Mouse (Mus musculus) kidney, postnatal 36 days (tissue): ENCODE measurements around the gene Jph3.

Experiments used
- DNase-seq, 2 experiments: peaks; one replicate each; pipeline ENCODE4 v3.0.0; 2021 to 2022; ENCODE audit warnings: mixed read lengths in 2 of 2

The Jph3 gene

DNA sequence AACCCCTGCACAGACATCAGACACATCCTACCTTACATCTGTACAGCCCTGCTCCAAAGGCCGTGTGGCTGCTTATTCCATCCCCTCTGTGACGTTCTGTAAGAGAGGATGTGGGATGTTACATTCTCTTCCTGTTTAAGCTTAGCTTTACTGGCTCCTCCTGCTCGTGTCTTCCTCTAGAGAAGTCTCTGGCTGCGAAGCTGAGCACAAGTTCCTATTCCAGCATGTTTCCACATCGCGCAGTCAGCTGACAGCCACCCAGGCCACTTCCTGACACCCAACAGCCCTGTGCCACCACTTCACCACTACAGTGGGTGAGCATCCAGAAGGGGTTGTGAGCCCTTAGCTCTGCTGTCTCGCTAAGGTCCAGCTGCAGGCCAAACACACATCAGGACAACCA lies 62.7 kb downstream of the Jph3 start:
- DNase-seq = peak in 1 of 2 experiments; percentile 12

DNA sequence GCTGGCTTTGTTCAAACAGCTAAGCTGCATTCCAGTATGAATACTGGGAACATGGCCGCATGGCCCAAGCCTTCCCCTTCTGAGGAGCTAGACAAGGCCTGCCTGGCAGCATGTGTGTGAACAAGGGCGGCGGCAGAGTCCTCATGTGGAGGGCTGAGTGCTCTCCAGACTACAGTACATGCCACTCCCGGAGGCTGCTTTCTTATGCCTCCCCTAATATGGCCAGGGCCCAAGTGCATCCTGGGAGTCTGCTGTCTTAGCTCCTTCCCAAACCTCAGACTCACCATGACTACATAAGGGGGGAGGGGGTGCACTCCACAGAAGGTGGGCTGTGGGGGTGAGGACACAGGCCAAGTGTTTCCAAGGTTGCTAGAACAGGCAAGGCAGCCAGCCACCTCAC lies 63.2 kb downstream of the Jph3 start:
- no peak for DNase-seq

DNA sequence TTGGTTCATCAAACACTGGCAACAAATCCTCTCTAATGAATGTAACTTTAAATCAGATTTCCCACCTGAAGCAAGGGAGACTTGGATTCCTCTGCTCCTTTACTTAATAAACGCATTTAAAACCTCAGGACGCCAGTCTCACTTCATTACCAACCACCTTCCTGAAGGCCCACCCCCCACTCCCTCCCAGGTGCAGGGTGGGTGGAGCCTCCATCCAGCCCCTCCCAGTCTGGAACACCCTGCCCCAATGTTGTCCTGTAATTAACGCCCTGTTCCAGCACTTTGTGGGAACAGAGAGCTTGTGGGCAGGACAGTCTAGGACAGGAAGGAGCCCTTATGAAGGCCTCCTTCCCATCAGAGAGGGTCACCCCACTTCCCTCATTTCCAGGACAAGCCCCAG lies 64.7 kb downstream of the Jph3 start:
- no peak for DNase-seq

DNA sequence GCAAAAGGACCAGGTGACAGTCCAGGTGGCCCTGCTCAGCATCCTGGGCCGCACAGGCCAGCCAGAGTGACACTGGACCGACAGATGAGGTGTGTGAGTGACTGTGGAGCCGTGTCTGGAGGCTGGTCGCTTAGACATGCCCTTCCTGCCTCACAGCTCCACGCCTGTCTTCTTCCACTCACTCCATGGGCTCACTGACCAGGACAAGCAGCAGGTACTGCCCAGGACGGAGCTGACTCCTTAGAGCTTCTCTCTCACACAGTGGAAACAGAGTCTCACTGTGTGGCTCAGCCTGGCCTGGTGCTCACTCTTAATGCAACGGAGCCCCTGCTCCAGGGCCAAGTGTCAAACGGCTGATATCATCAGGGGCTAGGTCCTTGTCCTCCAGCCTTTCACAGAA lies 66.0 kb downstream of the Jph3 start:
- no peak for DNase-seq

DNA sequence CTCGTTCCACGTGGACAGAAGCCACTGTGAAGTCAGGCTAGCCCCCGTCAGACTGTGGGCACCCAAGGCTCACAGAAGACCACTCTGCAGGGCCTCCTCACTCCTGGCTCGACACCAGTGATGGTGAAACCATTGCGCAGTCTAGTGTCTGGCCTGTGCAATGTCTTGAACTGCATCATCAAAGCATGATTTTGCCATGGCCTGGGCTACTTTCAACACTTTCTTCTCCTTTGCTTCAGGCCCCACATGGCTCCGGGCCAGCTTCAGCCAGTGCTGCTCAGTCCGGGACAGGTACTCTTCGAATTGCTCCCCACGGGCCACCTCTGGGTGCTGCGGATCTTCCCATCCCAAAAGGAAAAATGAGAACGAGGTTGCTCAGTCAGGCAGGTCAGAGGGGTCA lies 67.0 kb downstream of the Jph3 start:
- no peak for DNase-seq

DNA sequence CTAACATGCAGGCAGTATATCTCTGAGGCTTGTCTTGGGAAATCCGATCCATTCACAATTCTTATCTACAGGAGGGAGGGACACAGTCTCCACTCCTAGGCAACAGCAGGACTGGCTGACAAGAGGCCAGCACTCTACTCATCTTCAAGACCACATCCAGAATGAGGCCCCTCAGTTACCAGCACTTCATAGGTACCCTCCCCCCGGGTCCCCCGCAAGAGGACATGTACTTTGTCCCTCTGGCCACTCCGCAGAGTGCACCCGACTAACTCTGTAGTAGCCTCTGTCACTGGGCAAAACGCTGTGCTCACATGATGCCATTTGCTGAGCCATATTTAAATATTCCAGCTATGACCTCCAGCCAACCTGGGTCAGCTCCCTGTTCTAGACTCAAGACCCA lies 69.0 kb downstream of the Jph3 start:
- DNase-seq = no peak

DNA sequence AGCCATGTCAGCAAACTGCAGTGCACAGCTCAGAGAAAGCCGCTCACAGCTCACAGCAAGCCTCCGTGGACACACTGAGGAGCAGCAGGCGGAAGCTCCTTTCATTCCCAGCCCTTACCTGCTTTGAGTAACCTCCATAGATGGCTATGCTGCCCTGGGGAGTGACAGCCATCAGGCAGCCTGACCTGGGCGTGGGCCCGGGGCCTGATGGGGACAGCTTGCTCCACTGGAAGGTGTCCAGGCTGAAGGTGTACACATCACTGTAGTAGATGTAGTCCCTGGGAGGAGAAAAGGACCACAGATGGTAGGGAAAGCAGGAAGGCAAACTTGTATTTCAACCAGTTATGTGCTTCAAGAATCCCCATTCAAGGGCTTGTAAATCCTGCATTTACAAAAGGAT lies 75.4 kb downstream of the Jph3 start:
- DNase-seq = no peak

DNA sequence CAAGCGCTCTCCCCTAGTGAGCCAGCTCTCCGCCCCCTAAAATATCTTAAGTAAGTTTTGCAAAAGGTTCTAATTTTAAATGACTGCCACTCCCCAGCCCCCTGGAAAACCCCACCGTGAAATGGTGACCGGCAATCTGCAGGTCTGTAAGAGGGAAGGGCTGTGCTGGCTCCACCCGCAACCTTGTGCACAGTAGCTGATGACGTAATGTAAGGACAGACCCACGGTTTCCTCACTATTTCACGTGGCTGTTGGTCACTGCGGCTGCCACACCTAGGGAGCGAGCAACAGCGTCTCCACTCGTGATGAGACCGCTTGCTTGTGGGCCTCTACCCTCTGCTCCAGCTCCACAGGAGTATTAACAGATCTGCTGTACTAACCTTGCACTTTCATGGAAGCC lies 76.7 kb downstream of the Jph3 start:
- DNase-seq = no peak

- no peak for DNase-seq
These were observed 78.6 kb downstream of the Jph3 start for GRCm38 (mm10) chr8:121808032-121808431.

DNA sequence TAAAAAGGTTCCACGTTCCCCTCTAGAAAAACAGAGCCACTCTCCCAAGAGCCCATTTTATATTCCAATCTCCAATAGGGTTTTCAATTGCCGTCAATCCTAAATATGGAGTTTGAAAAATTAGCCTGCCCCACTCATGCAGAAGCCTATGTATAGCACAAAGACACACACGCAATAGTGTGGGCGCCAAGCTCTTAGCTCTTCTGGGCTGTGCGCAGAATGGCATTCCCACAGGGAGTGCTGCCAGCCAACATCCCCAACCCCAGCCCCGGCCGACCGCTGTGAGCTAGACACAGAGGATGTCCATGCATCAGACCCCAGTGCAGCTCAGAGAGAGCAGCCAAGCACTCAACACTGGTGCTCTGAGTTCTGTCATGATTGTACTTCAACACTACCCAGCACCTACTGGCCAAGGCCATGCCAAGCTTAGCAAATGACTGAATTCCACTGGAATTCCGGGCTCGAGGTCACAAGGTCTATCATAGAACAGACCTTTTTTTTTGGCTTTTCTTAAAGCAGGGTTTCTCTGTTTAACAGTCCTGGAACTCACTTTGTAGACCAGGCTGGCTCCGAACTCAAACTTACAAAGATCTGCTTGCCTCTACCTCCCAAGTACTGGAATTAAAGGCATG lies 80.2 kb downstream of the Jph3 start:
- DNase-seq = no peak

DNA sequence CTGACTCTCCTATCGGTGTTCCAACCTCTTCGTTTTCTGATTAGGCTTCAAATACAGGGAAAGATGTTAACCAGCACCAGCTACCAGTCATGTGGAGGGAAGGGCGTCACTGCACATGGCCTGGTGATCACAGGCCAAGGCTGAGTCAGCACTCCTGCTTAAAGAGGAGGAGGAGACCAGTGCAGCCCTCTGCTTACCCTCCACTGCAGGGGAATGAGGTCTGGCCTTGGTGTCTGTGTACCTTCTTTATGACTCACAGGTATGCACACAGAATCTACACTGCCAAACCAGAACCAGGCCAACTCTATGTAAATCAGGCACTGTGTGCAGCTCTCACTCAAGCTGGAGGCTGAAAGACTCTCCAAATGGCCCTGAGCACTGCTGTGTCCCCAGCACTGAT lies 82.1 kb downstream of the Jph3 start:
- no peak for DNase-seq

- DNase-seq = no peak
These were observed 82.6 kb downstream of the Jph3 start for GRCm38 (mm10) chr8:121811931-121812570.

GRCm38 (mm10) chr8:121818226-121818625 lies 88.8 kb downstream of the Jph3 start:
- DNase-seq = no peak

- no peak for DNase-seq
These were observed 91.4 kb downstream of the Jph3 start for GRCm38 (mm10) chr8:121820840-121821239.

DNA sequence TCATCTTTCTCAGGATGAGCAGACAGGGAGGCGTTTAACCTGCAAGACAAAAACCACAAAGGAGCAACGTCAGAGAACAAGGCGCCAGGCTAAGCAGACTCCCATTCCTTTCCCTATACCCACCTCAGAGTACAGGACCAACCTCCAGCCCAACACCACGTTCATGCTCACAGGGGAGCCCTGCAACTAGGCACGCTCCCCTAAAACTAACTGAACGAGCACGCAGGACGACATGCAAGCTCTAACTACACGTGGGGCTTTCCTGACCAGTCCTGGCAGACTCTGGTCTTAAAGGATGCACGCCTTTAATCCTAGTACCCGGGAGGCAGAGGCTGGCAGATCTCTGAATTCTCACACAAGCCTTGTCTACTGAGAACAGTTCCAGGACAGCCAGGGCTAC lies 91.9 kb downstream of the Jph3 start:
- DNase-seq = no peak

DNA sequence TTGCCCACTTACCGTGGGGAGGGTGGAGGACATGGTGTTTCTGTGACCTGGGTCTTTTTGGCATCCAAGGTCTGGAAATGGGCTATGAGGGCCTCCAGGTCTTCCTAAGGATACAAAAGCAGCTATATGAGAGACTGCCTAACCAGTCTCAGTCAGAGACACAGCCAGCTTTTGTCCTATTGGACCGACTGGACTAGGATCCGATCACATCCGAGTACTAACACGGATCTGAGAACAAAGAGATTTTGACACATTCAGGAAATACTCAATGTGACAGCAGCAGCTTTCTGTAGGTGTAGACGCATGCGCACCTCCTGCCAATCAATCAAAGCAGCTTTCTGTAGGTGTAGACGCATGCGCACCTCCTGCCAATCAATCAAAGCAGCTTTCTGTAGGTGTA lies 92.3 kb downstream of the Jph3 start:
- no peak for DNase-seq

GRCm38 (mm10) chr8:121827726-121828125 lies 98.3 kb downstream of the Jph3 start:
- no peak for DNase-seq

DNA sequence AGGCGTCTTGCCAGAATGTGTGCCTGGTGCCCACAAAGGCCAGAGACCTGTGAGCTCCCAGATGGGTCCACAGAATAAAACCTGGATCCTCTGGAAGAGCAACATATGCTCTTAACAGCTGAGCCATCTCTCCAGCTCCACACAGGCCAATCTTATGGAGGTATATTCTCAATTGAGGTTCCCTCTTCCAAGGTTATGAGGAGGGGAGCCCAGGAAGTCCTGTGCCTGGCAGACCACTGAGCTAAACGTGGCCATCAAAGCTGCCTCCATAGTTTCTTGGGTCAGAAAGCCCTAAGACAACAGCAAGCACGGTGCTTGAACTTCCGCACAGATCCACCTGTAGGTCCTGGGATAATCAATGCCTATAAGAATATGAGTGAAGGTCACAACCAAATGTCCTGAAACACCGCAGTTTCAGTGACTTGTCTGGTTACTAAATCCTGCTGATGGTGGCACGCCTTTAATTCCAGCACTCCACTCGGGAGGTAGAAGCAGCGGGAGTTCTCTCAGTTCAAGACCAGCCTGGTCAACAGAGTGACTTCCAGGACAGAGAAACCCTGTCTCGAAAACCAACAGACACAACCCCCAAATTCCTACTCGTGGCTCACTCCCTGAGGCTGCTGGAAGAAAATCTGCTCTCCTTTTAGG lies 99.1 kb downstream of the Jph3 start:
- DNase-seq = no peak

- DNase-seq = peak; percentile 86 to 89
These were observed 99.8 kb downstream of the Jph3 start, which contains the start of gene Klhdc4 for GRCm38 (mm10) chr8:121829048-121829776. Gene Klhdc4, minus strand, starts transcription at chr8:121829569.

GRCm38 (mm10) chr8:121829777-121830362 lies 100.4 kb downstream of the Jph3 start:
- peak; percentile 2 to 29 for DNase-seq

GRCm38 (mm10) chr8:121832061-121832460 lies 102.6 kb downstream of the Jph3 start:
- no peak for DNase-seq

GRCm38 (mm10) chr8:121832503-121832902 lies 103.1 kb downstream of the Jph3 start:
- peak; percentile 65 to 86 for DNase-seq

DNA sequence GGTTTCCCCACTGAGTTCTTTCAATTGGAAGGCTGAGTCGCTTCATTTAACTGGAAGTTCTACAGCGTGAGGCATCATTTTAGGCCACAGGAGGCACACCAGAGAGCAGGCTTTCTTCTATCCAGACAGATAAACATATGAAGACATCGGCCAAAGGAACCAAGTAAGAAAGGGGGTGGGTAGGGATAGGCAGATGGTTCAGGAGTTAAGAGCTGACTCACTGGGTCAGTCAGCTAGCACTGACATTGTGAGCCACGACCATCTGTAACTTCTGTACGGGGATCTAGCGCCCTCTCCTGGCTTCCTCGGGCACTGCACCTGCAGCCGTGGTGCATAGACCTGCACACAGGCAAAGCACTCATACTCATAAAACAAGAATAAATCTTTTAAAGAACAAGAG lies 111.8 kb downstream of the Jph3 start:
- DNase-seq = peak; percentile 16 to 67
